Mouse (Mus musculus) naive thymus-derived CD4-positive, alpha-beta T cell, adult 2 months (primary cell): ENCODE results near the gene Pdcd1lg2.

Experiments used
- DNase-seq: peaks from one replicate; pipeline ENCODE4 v3.0.0-alpha.2; 2011; ENCODE audit warnings: low read depth

Gene Pdcd1lg2

GRCm38 (mm10) chr19:29418661-29419115 is 8.0 kb downstream of the Pdcd1lg2 start:
- peak; percentile 81 for DNase-seq

- no peak for DNase-seq
These were observed 8.8 kb downstream of the Pdcd1lg2 start for GRCm38 (mm10) chr19:29419506-29419905.

- DNase-seq: no peak
These were observed 9.2 kb downstream of the Pdcd1lg2 start for GRCm38 (mm10) chr19:29419946-29420345.

- no peak for DNase-seq
These were observed 9.7 kb downstream of the Pdcd1lg2 start for GRCm38 (mm10) chr19:29420397-29420796.

- DNase-seq: no peak
These were observed 11.4 kb downstream of the Pdcd1lg2 start for GRCm38 (mm10) chr19:29422013-29422645.

GRCm38 (mm10) chr19:29422796-29423195 is 12.1 kb downstream of the Pdcd1lg2 start:
- DNase-seq: no peak

GRCm38 (mm10) chr19:29430516-29430915 is 19.8 kb downstream of the Pdcd1lg2 start:
- no peak for DNase-seq

- DNase-seq: peak; percentile 81
These were observed 20.2 kb downstream of the Pdcd1lg2 start for GRCm38 (mm10) chr19:29430953-29431352.

- no peak for DNase-seq
These were observed 26.2 kb downstream of the Pdcd1lg2 start for GRCm38 (mm10) chr19:29436793-29437479.

GRCm38 (mm10) chr19:29437849-29438248 is 27.1 kb downstream of the Pdcd1lg2 start:
- DNase-seq: no peak

GRCm38 (mm10) chr19:29439242-29439641 is 28.5 kb downstream of the Pdcd1lg2 start:
- no peak for DNase-seq

GRCm38 (mm10) chr19:29442492-29442891 is 31.8 kb downstream of the Pdcd1lg2 start:
- DNase-seq: no peak

- DNase-seq: no peak
These were observed 33.6 kb downstream of the Pdcd1lg2 start for GRCm38 (mm10) chr19:29444364-29444763.

GRCm38 (mm10) chr19:29448373-29448772 is 37.7 kb downstream of the Pdcd1lg2 start:
- no peak for DNase-seq

- no peak for DNase-seq
These were observed 39.7 kb downstream of the Pdcd1lg2 start for GRCm38 (mm10) chr19:29450376-29450775.

GRCm38 (mm10) chr19:29454141-29454601 is 43.5 kb downstream of the Pdcd1lg2 start:
- peak; percentile 93 for DNase-seq

GRCm38 (mm10) chr19:29455156-29455555 is 44.4 kb downstream of the Pdcd1lg2 start:
- peak; percentile 30 for DNase-seq

- DNase-seq: no peak
These were observed 47.3 kb downstream of the Pdcd1lg2 start for GRCm38 (mm10) chr19:29457982-29458381.

GRCm38 (mm10) chr19:29462462-29462861 is 51.7 kb downstream of the Pdcd1lg2 start:
- no peak for DNase-seq

- DNase-seq: no peak
These were observed 53.1 kb downstream of the Pdcd1lg2 start for GRCm38 (mm10) chr19:29463645-29464395.

GRCm38 (mm10) chr19:29466819-29467218 is 56.1 kb downstream of the Pdcd1lg2 start:
- peak; percentile 68 for DNase-seq

- no peak for DNase-seq
These were observed 58.4 kb downstream of the Pdcd1lg2 start for GRCm38 (mm10) chr19:29468941-29469685.
